15 mouse cellular contexts compared by ENCODE assay signal in the genomic region with DNA sequence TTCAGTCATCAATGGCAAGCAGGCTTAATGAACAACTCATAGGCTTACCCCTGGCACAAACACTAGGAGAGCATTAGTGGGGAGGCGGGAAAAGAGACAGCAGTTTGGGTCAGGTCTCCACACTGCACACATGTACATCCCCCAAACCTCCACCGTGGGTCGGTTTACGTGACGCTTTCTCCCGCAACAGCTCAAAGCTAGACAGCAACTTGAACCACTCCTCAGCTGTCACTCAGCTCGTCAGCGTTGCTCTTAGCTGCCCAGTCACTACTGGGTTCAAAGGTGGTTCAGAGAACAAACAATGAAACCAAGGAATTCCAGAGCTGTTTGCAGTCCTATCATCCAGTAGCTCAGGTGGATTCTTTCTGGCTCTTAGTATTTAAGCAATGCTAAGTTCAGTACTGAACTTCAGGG. TPM values are rescaled to one million over a fixed set of nuclear protein-coding genes. Genes with fewer than 3 reads are reported as not detected.
DNase-seq lines count a peak whose midpoint lies in the region; ATAC-seq and TF ChIP-seq lines count a peak whose summit lies in the region.
"Had no signal": no experiment of that assay in that cellular context is flagged by ENCODE, and none has a peak within 500 bp of the region (broad histone marks: within the 10 kb centered on the region; RNA-seq: fewer than 3 reads in every experiment).

No protein-coding gene starts in this region.

- DNase-seq in heart, embryonic 10.5 days (ENCODE audit: low spot score): no peak
- no peak for DNase-seq in heart, adult 2 months
- no peak for DNase-seq in lung, postnatal 36 days
- DNase-seq in liver, embryonic 13.5 days: no peak
- peak; percentile 79 for DNase-seq in yolk sac, embryonic 10.5 days (ENCODE audit: low spot score)
- no peak for DNase-seq in testis, postnatal 14 days (ENCODE audit: low spot score)
- DNase-seq: cerebellum, adult 8-10 months; gastrocnemius, postnatal 14 days; midbrain, embryonic 14.5 days; right cerebral cortex, postnatal 25 days; thymus, postnatal 4 days had no signal

- no peak for TF ChIP-seq POLR2A in heart, adult 2 months (IDR thresholded peaks at IDR 0.05; ENCODE audit: insufficient read depth, low read depth, low read length)

- H3K4me3 ChIP-seq in heart, embryonic 10.5 days: no peak overlapping the region
- no peak overlapping the region for H3K4me3 ChIP-seq in heart, adult 2 months
- no peak overlapping the region for H3K4me3 ChIP-seq in lung, embryonic 16.5 days (ENCODE audit: low read length)
- no peak overlapping the region for H3K4me3 ChIP-seq in liver, embryonic 13.5 days (replicated peaks)
- no peak overlapping the region for H3K4me3 ChIP-seq in forebrain, embryonic 15.5 days
- H3K4me3 ChIP-seq: hindbrain, embryonic 15.5 days had no signal

- H3K4me1 ChIP-seq in heart, embryonic 10.5 days: peaks cover 22% of the 10 kb centered on the region
- H3K4me1 ChIP-seq in heart, adult 2 months (ENCODE audit: control insufficient read depth, insufficient read depth, low read length): peaks cover 2% of the 10 kb centered on the region; the same call in 1 of the 2 replicates
- peaks cover 5% of the 10 kb centered on the region; the same call in 1 of the 2 replicates for H3K4me1 ChIP-seq in lung, embryonic 16.5 days (replicated peaks; ENCODE audit: control insufficient read depth, insufficient read depth, low read length)
- no peaks in the 10 kb centered on the region for H3K4me1 ChIP-seq in liver, embryonic 13.5 days (replicated peaks)
- H3K4me1 ChIP-seq in forebrain, embryonic 15.5 days: peaks cover 9% of the 10 kb centered on the region; the same call in 1 of the 2 replicates

- peak; percentile 32; the same call in 1 of the 2 replicates for ATAC-seq in lung, embryonic 16.5 days (ENCODE audit: low read depth)
- peak; percentile 62 for ATAC-seq in liver, embryonic 13.5 days (ENCODE audit: low read depth)
- ATAC-seq in forebrain, embryonic 15.5 days (replicated peaks): no peak

- TF ChIP-seq EP300 in heart, adult 2 months (IDR thresholded peaks at IDR 0.05; ENCODE audit: insufficient read depth, low read depth, low read length): no peak

- H3K79me2 ChIP-seq in heart, adult 2 months (replicated peaks; ENCODE audit: control insufficient read depth, insufficient read depth, low read length): no peaks in the 10 kb centered on the region

- intact Hi-C loops in heart, adult 2 months (cut with DNase I): no loop called here

- no peak overlapping the region for H3K9ac ChIP-seq in heart, adult 2 months (ENCODE audit: low read depth, low read length)
- no peak overlapping the region for H3K9ac ChIP-seq in lung, embryonic 16.5 days (ENCODE audit: low read length)
- H3K9ac ChIP-seq in liver, embryonic 13.5 days: no peak overlapping the region
- H3K9ac ChIP-seq in forebrain, embryonic 15.5 days (replicated peaks): no peak overlapping the region
- H3K9ac ChIP-seq: hindbrain, embryonic 15.5 days had no signal

- H3K4me2 ChIP-seq in lung, embryonic 16.5 days (ENCODE audit: low read depth, low read length): no peak overlapping the region
- no peak overlapping the region; the same call in 1 of the 2 replicates for H3K4me2 ChIP-seq in liver, embryonic 13.5 days
- no peak overlapping the region for H3K4me2 ChIP-seq in forebrain, embryonic 15.5 days (replicated peaks)
- H3K4me2 ChIP-seq: hindbrain, embryonic 15.5 days had no signal

- H3K36me3 ChIP-seq in heart, embryonic 10.5 days: peaks cover 34% of the 10 kb centered on the region
- no peaks in the 10 kb centered on the region; the same call in 1 of the 2 replicates for H3K36me3 ChIP-seq in heart, adult 2 months (ENCODE audit: control insufficient read depth, insufficient read depth, low read length)
- peaks cover 22% of the 10 kb centered on the region for H3K36me3 ChIP-seq in lung, embryonic 16.5 days (ENCODE audit: control insufficient read depth, insufficient read depth, low read length)
- peaks cover 34% of the 10 kb centered on the region for H3K36me3 ChIP-seq in liver, embryonic 13.5 days
- peaks cover 35% of the 10 kb centered on the region for H3K36me3 ChIP-seq in forebrain, embryonic 15.5 days

- H3K27ac ChIP-seq in heart, embryonic 10.5 days: 0 out of 2 replicates have a peak overlapping the region, but pooled peaks have one; percentile 22
- H3K27ac ChIP-seq in heart, adult 2 months: no peak overlapping the region
- H3K27ac ChIP-seq in lung, embryonic 16.5 days (ENCODE audit: low read length): peak overlapping the region; percentile 29
- peak overlapping the region; percentile 14; the same call in 1 of the 2 replicates for H3K27ac ChIP-seq in liver, embryonic 13.5 days
- no peak overlapping the region for H3K27ac ChIP-seq in forebrain, embryonic 15.5 days (replicated peaks)
- H3K27ac ChIP-seq: hindbrain, embryonic 15.5 days; macrophage had no signal

- no peaks in the 10 kb centered on the region for H3K9me3 ChIP-seq in heart, embryonic 10.5 days
- H3K9me3 ChIP-seq in lung, embryonic 16.5 days (ENCODE audit: control insufficient read depth, low read length): no peaks in the 10 kb centered on the region
- H3K9me3 ChIP-seq in liver, embryonic 13.5 days (replicated peaks): no peaks in the 10 kb centered on the region
- no peaks in the 10 kb centered on the region for H3K9me3 ChIP-seq in forebrain, embryonic 15.5 days
- H3K9me3 ChIP-seq: hindbrain, embryonic 15.5 days had no signal

- 52% methylated on average over 8 of the region's 8 CpGs for WGBS in heart, embryonic 10.5 days
- WGBS in heart, adult 2 months: 82% methylated on average over 8 of the region's 8 CpGs
- WGBS in lung, embryonic 16.5 days: 39% methylated on average over 8 of the region's 8 CpGs
- WGBS in liver, embryonic 13.5 days (ENCODE audit: insufficient replicate concordance): 82% methylated on average over 8 of the region's 8 CpGs
- WGBS in forebrain, embryonic 15.5 days: 87% methylated on average over 8 of the region's 8 CpGs

- no peak for TF ChIP-seq CTCF in heart, adult 2 months (IDR thresholded peaks at IDR 0.05)

- no peaks in the 10 kb centered on the region for H3K27me3 ChIP-seq in heart, embryonic 10.5 days (ENCODE audit: insufficient read depth, poor library complexity, severe bottlenecking)
- no peaks in the 10 kb centered on the region for H3K27me3 ChIP-seq in heart, adult 2 months (ENCODE audit: control insufficient read depth, insufficient read depth, low read length)
- no peaks in the 10 kb centered on the region for H3K27me3 ChIP-seq in lung, embryonic 16.5 days (ENCODE audit: control insufficient read depth, insufficient read depth, low read depth, low read length)
- H3K27me3 ChIP-seq in liver, embryonic 13.5 days: no peaks in the 10 kb centered on the region
- no peaks in the 10 kb centered on the region for H3K27me3 ChIP-seq in forebrain, embryonic 15.5 days
- H3K27me3 ChIP-seq: hindbrain, embryonic 15.5 days had no signal

RNA-seq across cellular contexts. Expression of gene Ddx1, which starts 30.9 kb away (rescaled TPM):
- polyA plus RNA-seq in heart, embryonic 10.5 days (2016; fragmentation: Nextera tagmentation; extraction: Ambion mirVana): 138 and 165 TPM in 2 replicates
- 10 to 100 TPM; 80.5 to 89.7 TPM for total RNA-seq in heart, adult 2 months (2021)
- polyA plus RNA-seq in heart, adult 2 months (2012; rRNA removed): 9.1 and 18.3 TPM in 2 replicates
- 124 and 131 TPM in 2 replicates for polyA plus RNA-seq in lung, embryonic 16.5 days (2015; fragmentation: Nextera tagmentation; extraction: Ambion mirVana)
- 76.1 and 91.2 TPM in 2 replicates for polyA plus RNA-seq in liver, embryonic 13.5 days (2015; fragmentation: Nextera tagmentation; extraction: Ambion mirVana)
- 147 and 153 TPM in 2 replicates for polyA plus RNA-seq in forebrain, embryonic 15.5 days (2015; fragmentation: Nextera tagmentation; extraction: Ambion mirVana)

RNA-seq across cellular contexts. Expression of gene Nbas, which starts 50.8 kb away (rescaled TPM):
- polyA plus RNA-seq in heart, embryonic 10.5 days (2016; fragmentation: Nextera tagmentation; extraction: Ambion mirVana): 10.2 and 11.0 TPM in 2 replicates
- total RNA-seq in heart, adult 2 months (2021): 10 to 100 TPM; 28.9 to 33.6 TPM
- 12.8 and 18.8 TPM in 2 replicates for polyA plus RNA-seq in heart, adult 2 months (2012; rRNA removed)
- 12.1 and 12.6 TPM in 2 replicates for polyA plus RNA-seq in lung, embryonic 16.5 days (2015; fragmentation: Nextera tagmentation; extraction: Ambion mirVana)
- 5.4 and 5.5 TPM in 2 replicates for polyA plus RNA-seq in liver, embryonic 13.5 days (2015; fragmentation: Nextera tagmentation; extraction: Ambion mirVana)
- polyA plus RNA-seq in forebrain, embryonic 15.5 days (2015; fragmentation: Nextera tagmentation; extraction: Ambion mirVana): 11.3 and 11.8 TPM in 2 replicates

Comparison
In these comparisons a context has a peak if more than half of its experiments do, and no peak if none do; other contexts are left out.
1. H3K27ac ChIP-seq: peak in heart, embryonic 10.5 days (single experiment), lung, embryonic 16.5 days (single experiment) and liver, embryonic 13.5 days (single experiment); none in heart, adult 2 months (single experiment) and forebrain, embryonic 15.5 days (single experiment).